Mouse (Mus musculus): ENCODE measurements at regions not wholly inside any gene's neighbourhood (a gene's known extent, or its start where the extent isn't known, plus 50 kb on each side); places are given as distances from the start of the nearest gene placed in this dataset.

GRCm38 (mm10) chr13:83131129-83131981 lies 372.5 kb upstream of the Mef2c start:
- TF ChIP-seq MYC (IDR thresholded peaks at IDR 0.05; ENCODE audit: low read depth, low read length) (no peak), SIN3A (IDR thresholded peaks at IDR 0.05; ENCODE audit: low read length) (no peak), RCOR1 (conservative IDR thresholded peaks at IDR 0.05; ENCODE audit: low read depth, low read length) (no peak), MEF2A (IDR thresholded peaks at IDR 0.05; ENCODE audit: borderline replicate concordance, low read depth, low read length) (no peak), CTCF (conservative IDR thresholded peaks at IDR 0.05 in 1 of 2, IDR thresholded peaks at IDR 0.05 in 1 of 2; ENCODE audit: low read depth in 2 of 2, low read length in 2 of 2) (no peak), RAD21 (IDR thresholded peaks at IDR 0.05; ENCODE audit: low read depth, low read length) (no peak), MAX (IDR thresholded peaks at IDR 0.05; ENCODE audit: low read length) (no peak), ZKSCAN1 (IDR thresholded peaks at IDR 0.05; ENCODE audit: borderline replicate concordance, low read depth, low read length) (no peak), E2F4 (IDR thresholded peaks at IDR 0.05; ENCODE audit: insufficient replicate concordance, low read depth, low read length) (no peak), BHLHE40 (IDR thresholded peaks at IDR 0.05; ENCODE audit: low read depth, low read length) (no peak), ETS1 (conservative IDR thresholded peaks at IDR 0.05; ENCODE audit: low read depth, low read length) (no peak), GABPA (IDR thresholded peaks at IDR 0.05; ENCODE audit: insufficient replicate concordance, low read depth, low read length) (no peak), ZC3H11A (IDR thresholded peaks at IDR 0.05; ENCODE audit: low read depth, low read length) (no peak), ELF1 (IDR thresholded peaks at IDR 0.05; ENCODE audit: low read depth, low read length) (no peak), SMC3 (IDR thresholded peaks at IDR 0.05; ENCODE audit: low read depth, low read length) (no peak)
- Histone ChIP-seq H3K27me3 (replicated peaks) (no peaks in the 10 kb centered on the region), H3K36me3 (replicated peaks in 1 of 2; ENCODE audit: control insufficient read depth in 1 of 2, insufficient read depth in 1 of 2, low read length in 1 of 2) (no peaks in the 10 kb centered on the region), H3K79me2 (replicated peaks; ENCODE audit: control insufficient read depth, extremely low read depth, insufficient read depth, poor library complexity, severe bottlenecking) (no peaks in the 10 kb centered on the region), H3K4me3 (replicated peaks in 1 of 3; ENCODE audit: low read depth in 2 of 3, low read length in 2 of 3, poor library complexity in 1 of 3) (no peak overlapping the region), H3K9me3 (replicated peaks; ENCODE audit: low read length) (no peaks in the 10 kb centered on the region), H3K4me2 (ENCODE audit: insufficient read depth, low read depth, poor library complexity, severe bottlenecking) (no peak overlapping the region), H3K9ac (ENCODE audit: insufficient read depth, low read depth) (no peak overlapping the region), H3K4me1 (ENCODE audit: control insufficient read depth in 1 of 2, insufficient read depth in 2 of 2) (no peaks in the 10 kb centered on the region), H3K27ac (ENCODE audit: insufficient read depth, low read depth) (no peak overlapping the region)
- in situ Hi-C loops (cut with MboI; ENCODE audit: low pct_ligation_motif_present, low pct_unique_long_range_greater_than_20kb, low sequenced_read_pairs) (no loop called here), dilution Hi-C loops (cut with MboI; ENCODE audit: extremely low pct_ligation_motif_present, extremely low pct_unique_long_range_greater_than_20kb, low sequenced_read_pairs) (no loop called here)
- no peak for DNase-seq (ENCODE audit: extremely low read depth)

GRCm38 (mm10) chr13:83131982-83132354 lies 371.9 kb upstream of the Mef2c start:
- H3K27ac ChIP-seq (ENCODE audit: insufficient read depth, low read depth) = no peak overlapping the region
- H3K4me1 ChIP-seq (ENCODE audit: control insufficient read depth in 1 of 2, insufficient read depth in 2 of 2) = no peaks in the 10 kb centered on the region
- TF ChIP-seq USF1 (IDR thresholded peaks at IDR 0.05; ENCODE audit: low read depth, low read length) = no peak
- TF ChIP-seq ELF1 (IDR thresholded peaks at IDR 0.05; ENCODE audit: low read depth, low read length) = no peak
- no peak for TF ChIP-seq SMC3 (IDR thresholded peaks at IDR 0.05; ENCODE audit: low read depth, low read length)
- TF ChIP-seq NRF1 (IDR thresholded peaks at IDR 0.05; ENCODE audit: low read depth, low read length) = no peak
- TF ChIP-seq KAT2A (IDR thresholded peaks at IDR 0.05; ENCODE audit: insufficient replicate concordance, low read length) = no peak
- no peak for TF ChIP-seq TBP (conservative IDR thresholded peaks at IDR 0.05; ENCODE audit: low read depth, low read length)
- no peak for TF ChIP-seq UBTF (IDR thresholded peaks at IDR 0.05; ENCODE audit: low read depth, low read length)
- TF ChIP-seq RAD21 (IDR thresholded peaks at IDR 0.05; ENCODE audit: low read depth, low read length) = no peak
- no peak for TF ChIP-seq SIN3A (IDR thresholded peaks at IDR 0.05; ENCODE audit: low read length)
- H3K4me2 ChIP-seq (ENCODE audit: insufficient read depth, low read depth, poor library complexity, severe bottlenecking) = no peak overlapping the region
- no peak overlapping the region for H3K4me3 ChIP-seq (replicated peaks in 1 of 3; ENCODE audit: low read depth in 2 of 3, low read length in 2 of 3, poor library complexity in 1 of 3)
- H3K9ac ChIP-seq (ENCODE audit: insufficient read depth, low read depth) = no peak overlapping the region
- no peaks in the 10 kb centered on the region for H3K9me3 ChIP-seq (replicated peaks; ENCODE audit: low read length)
- no peak for DNase-seq (ENCODE audit: extremely low read depth)
- H3K36me3 ChIP-seq (replicated peaks in 1 of 2; ENCODE audit: control insufficient read depth in 1 of 2, insufficient read depth in 1 of 2, low read length in 1 of 2) = no peaks in the 10 kb centered on the region
- dilution Hi-C loops (cut with MboI; ENCODE audit: extremely low pct_ligation_motif_present, extremely low pct_unique_long_range_greater_than_20kb, low sequenced_read_pairs) = no loop called here
- in situ Hi-C loops (cut with MboI; ENCODE audit: low pct_ligation_motif_present, low pct_unique_long_range_greater_than_20kb, low sequenced_read_pairs) = no loop called here
- H3K27me3 ChIP-seq (replicated peaks) = no peaks in the 10 kb centered on the region
- no peaks in the 10 kb centered on the region for H3K79me2 ChIP-seq (replicated peaks; ENCODE audit: control insufficient read depth, extremely low read depth, insufficient read depth, poor library complexity, severe bottlenecking)
